Mouse (Mus musculus): Measurements from ENCODE around the gene Nit1.
"Not testable (repeated sequence)": the region's sequence is repeated elsewhere in the genome, so short reads cannot be mapped to it uniquely, and the experiment has no call there.

Gene Nit1

DNA sequence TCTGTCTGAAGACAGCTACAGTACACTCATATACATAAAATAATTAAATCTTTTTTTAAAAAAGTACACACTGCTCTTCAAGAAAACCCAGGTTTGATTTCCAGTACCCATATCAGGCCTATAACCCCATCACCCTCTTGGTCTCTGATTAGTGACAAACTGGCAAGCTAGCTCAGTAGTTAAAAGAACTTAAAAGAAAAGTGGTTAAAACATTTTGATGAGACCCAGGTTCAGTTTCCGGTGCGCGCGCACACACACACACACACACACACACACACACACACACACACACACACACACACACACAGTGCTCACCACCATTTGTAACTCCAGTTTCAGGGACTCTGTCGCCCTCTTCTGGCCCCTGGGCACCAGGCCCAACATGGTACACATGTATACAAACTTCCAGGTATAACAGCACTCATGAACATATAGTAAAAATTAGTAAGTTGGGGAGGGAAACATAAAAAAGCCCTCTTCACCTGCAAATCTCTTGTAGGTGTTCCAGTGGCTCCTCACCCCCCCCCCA lies 10.4 kb upstream of the Nit1 start:
- in situ Hi-C loops (cut with MseI, MboI), result no loop called here

DNA sequence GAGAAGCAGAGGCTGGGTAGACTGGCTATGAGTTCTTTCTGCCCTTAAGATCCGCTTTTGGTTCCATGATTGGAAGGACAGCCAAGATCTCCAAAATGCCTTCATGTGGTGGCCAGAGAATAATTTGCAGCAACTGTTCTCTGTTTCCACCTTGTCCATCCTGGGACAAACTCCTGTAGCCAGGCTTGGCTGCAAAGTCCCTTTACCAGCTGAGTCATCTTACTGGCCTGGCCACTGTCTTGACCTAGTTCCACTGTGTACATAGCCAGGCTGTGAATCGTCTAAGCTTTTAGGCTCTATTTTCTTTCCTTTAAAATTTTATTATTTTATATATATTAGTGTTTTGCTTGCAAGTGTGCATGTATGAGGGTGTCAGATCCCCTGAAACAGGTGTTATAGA lies 3.8 kb upstream of the Nit1 start:
- in situ Hi-C loops (cut with MseI, MboI), result no loop called here

DNA sequence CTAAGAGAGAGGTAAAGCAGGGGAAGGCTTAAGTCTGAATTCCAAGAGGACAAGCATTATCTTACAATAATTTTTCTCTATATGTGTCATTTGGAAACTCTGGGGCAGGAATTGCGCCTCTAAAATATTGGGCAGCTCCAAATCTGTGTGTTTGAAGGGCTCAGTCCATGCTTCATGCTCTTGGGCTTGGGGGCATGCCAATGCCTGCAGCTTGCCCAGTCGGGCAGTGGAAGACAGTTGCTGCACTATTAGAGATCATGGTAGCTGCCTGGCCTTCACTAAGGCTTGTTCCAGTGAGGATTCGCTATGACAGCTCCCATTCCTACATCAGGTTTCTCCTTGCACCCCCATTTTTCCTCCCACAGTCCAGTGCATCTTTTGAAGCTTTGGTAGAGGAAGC lies 3.2 kb upstream of the Nit1 start:
- in situ Hi-C loops (cut with MseI, MboI), result no loop called here

DNA sequence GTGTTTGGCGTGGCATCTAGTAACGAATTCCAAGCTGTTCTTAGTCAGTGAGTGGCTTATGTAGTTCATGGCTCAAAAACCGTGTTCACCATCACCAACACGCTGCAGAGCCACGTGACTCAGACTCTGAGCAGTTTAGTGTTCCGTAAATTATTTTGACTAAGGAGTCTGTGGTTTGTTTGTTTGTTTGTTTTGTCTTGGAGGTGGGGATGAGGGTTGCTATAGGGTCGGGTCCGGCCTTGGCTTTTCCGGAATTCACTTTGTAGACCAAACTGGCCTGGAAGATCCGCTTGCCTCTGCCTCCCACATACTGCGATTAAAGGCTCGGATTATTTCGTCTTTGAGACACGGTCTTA lies 627 bp upstream of the Nit1 start:
- in situ Hi-C loops (cut with MseI, MboI), result no loop called here

DNA sequence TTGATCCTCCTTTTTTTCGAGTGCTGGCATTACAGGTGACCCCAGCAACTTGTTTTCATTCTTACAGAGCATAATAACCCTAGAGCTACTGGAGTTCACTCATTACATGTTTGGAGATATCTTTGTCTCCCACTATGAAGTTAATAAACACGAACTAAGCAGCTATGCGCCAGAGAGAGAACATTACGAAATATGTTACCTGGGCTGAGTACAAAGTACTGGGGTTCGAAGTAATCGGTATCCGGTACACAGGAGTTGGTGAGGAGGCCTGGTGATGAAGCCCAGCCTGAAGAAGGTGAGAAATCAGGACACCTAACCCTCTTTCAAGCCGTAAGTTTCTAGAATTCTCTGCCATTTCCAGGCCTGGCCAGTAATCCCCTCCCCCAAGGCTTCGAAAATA lies 731 bp downstream of the Nit1 start:
- in situ Hi-C loops (cut with MseI, MboI), result no loop called here

DNA sequence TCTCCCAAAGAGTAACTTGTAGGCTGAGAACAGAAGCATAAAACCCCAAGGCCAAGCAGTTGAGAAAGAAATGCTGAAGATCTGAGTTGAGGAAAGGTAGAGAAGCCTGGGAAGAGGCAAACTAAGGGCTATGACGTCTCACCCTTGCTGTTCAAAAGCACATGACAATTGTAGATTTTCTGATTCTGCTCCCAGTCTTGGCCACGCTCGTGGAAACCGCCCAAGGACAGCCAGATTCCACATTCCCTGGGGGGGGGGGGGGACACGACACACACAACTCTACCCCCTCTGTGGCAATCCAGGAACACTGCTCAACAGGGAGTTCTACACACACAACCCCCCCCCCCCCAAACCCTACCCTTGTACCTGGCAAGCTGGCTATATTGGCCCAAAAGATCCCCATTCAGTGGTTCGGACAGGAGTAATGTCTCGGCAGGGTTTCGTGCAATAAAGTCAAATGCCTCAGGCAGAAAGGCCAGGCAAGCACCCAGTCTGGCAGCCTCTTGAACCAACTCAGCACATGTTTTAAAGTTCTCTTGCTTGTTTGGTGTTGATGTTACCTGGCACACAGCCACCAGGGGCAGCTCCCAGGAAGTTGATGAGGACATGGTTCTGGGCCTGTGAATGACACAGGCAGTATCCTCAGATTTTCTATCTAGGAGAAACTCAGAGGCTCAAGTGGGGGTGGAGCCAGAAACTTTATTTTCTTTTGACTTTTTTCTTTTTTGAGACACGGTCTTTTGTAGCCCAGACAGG lies 1.3 kb downstream of the Nit1 start:
- in situ Hi-C loops (cut with MseI, MboI), result no loop called here

DNA sequence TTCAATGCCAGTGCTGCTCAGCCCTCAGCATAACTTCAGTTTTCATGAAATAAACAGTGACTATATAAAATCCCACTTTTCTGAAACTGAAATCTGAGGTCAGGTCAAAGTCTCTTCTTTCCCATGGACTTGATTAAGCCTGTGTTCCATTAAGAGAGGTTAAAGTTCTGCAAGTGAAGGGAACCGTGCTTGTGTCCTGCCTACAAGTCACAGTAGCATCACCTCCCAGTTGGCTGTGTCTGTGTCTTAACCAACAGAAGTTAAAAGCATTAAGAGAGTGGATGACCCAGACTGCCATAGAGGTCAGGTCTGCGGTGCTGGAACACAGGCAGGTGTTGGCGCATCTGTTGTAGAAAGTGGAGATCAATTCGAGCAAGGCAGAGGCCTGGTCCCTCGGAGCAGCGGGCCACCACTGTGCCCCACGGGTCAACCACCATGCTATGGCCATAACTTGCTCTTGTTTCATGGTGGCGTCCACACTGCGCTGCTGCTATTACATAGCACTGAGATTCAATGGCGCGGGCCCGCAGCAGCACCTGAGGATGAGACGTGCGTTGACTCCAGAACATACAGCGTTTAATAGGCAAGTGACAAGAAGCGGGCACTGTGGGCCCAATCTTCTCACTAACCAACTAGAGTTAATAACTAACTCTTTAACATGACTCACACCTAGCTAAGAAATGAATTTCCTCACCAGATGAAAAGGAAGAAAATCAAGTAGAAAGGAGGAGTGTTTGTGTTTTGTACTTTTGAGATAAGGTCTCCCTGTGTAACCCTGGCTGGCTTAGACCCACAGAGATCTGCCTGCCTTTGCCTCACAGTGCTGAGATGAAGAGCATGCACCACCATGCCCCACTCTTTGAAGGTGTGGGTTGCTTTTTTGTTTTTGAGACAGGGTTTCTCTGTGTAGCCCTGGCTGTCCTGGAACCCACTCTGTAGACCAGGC lies 2.9 kb downstream of the Nit1 start:
- in situ Hi-C loops (cut with MseI, MboI), result no loop called here

DNA sequence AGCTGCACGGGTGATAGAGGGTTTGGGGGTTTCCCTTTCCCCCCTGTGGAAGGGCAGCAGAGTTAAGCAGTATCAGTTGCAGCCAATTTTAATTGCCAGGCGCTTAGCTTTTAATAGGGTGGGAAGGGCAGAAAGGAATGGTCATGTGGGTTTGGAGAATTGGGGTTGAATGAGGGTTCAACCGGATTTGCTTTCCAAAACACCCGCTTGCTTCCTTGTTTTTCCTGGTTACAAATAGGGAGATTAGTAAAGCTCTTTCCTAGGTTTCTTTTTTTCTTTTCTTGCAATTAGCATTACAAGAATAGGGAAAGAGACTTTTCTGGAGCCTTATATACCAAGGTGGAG lies 15.3 kb downstream of the Nit1 start:
- in situ Hi-C loops (cut with MseI, MboI), result no loop called here

DNA sequence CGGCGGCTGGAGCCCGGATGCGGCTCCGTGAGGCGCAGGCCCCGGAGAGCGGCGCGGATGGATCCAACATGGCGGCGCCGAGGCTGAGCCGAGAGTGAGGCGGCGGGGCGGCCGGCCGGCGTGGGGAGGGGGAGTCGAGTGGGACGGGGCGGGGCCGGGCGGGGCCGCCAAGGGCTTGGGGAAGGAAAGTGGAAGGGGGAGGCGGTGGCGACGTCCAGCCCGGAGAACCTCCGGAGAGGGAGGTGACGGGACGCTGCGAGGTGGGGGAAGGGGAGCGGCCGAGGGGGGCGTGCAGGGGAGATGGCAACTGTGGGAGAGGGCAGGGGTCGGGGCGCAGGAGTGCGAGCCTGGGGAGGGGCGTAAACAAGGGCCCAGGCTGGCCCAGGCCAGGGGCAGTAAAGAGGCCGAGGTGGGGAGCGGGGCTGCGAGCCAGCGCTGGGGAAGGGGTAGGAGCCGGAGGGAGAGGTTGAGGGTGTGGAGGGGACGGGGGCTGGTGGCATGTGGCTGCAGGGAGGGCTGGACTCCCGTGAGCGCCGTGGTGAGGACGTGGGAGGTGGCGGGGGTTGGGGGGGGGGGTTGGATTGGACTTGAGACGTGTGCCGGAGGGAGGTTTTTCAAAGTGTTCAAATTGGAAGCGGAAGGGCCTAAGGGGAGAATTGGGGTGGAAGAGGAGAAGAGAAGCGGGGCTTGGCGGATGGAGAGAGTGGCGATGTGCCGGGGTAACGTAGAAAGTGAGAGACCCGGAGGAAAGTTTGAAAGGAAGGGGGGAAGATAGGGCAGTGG lies 15.8 kb downstream of the Nit1 start:
- in situ Hi-C loops (cut with MseI, MboI), result no loop called here

DNA sequence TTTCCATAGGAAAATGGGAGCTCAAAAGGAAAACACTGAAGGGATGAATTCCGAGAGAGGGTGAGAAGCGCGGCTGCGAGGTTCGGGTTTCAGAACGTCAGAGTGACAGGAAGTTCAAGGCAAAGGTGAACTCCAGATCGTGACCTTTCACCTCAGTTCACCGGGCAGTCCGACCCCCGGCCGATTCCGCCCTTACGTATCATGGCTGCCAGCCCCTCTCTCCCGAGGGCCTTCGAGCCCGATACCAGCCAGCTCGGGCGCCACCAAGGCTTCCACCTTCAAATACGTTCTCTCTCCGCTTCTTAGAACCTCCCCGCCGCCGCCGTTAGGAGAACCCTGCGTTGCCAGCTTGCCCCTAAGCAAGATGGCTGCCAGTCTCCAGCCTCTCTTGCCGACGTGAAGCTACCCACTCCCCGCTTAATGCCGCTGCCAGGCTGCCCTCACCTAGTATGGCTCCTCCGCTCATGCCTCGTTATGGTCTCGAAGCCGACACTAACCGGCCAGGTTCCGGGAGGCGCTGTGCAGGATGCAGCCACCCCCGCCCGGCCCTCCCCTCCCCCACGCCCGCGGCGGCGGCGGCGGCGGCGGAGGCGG lies 16.5 kb downstream of the Nit1 start, which contains the start of gene Dedd:
TSS of gene Dedd (plus strand) at position 307 of the 594 bp plus-strand sequence.
- in situ Hi-C loops (cut with MseI, MboI), result no loop called here

DNA sequence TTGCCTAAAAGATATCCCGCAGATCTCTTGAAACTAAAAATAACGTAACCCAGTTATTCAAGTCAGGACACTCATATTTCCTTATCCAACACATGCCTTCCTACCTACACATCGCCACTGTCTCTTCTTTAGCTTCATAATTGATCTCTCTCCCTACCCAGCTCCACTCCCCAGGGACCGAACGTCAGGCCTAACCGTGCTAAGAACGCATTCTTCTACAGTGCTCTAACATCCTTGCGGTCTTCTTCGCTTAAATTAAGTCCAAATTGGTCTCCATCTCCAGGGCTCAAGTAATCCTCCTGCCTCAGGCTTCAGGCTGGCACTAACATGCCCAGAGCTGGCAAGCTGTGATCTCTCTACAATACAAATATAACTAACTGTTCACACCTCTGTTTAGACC lies 17.2 kb downstream of the Nit1 start:
- in situ Hi-C loops (cut with MseI, MboI), result no loop called here

DNA sequence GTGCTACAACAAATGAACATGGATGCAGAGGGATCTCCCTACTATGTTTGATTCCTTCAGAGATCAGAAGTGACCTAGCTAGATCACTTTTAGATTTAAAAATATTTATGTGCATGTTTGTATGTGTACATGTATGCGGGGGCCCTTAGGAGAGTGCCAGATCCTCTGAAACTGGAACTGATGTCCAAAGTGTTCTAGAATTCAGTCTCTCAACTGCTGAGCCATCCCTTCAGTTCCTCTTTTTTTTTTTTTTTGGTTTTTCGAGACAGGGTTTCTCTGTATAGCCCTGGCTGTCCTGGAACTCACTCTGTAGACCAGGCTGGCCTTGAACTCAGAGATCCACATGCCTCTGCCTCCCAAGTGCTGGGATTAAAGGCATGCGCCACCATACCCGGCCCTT lies 18.9 kb downstream of the Nit1 start:
- in situ Hi-C loops (cut with MseI, MboI), result not testable (repeated sequence)

DNA sequence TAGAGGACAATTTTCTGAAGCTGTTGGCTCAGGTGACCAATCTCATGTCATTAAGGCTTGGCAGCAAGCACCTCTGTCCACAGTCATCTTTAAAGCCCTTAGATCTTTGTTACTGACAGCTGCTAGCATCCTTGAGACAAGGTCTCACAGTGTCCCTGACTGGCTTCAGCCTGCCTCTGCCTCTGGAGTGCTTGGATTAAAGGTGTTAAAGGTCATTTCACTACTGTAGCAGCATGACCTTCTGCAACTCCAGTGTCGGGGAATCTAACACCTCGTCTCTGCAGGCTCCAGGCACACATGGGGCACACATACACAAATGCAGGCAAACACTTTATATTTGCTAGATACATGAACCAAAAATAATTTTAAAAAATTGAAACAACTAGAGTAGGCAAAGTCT lies 19.9 kb downstream of the Nit1 start:
- in situ Hi-C loops (cut with MseI, MboI), result no loop called here

DNA sequence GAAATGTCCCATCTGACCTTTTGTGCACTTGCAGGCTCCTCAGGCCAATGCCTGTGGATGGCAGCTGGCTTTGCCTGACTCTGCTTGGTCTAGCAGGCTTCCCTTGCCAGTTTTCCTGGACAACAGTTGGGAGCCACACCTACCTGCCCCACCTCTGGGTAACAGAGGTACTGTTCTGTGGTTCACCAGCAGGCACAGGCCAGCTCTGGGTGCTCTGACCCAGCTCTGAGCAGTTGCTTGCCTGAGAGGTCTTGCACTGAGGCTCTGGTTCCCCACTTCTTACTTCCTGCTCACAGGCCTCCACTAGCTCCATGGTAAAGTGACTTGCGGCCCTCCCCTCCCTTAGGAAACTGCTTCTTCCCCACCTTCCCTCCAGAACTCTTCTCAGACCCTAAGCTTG lies 23.4 kb downstream of the Nit1 start:
- in situ Hi-C loops (cut with MseI, MboI), result no loop called here

DNA sequence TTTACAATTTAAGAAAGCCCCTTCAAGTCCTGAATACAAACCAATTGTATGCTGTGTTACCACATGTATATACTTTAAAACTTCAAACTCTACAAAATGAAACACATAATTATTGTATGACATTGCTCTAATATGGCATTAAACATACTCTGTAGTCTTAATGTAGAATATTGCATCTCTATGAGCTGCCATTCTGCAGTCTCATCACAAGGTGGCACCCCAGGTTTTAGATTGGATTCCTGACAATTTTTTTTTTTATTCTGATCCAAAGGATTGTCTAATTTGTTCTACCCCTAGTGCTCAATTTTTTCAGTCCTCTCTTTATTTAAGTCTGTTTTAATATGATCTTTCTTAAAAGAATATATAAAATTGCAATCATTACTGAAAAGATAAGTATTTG lies 24.0 kb downstream of the Nit1 start:
- in situ Hi-C loops (cut with MseI, MboI), result no loop called here

DNA sequence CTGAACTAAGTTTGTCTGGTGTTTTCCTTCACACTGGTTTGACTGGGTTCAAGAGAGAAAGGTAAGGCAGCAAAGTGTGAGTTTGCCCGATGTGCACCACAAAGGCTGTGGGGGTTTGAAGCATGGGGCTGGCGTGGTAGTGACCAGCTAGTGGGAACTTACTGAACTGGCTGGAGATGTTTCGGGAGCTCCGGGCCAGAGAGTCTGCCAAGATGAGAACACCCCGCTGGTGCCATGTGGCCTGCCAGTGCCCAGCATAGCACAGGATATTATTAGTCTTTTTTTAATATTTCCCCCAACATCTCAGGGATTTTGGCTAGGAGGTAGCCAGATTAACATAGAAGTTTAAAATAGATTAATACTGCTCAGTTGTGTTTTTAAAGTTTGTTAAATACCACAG lies 25.3 kb downstream of the Nit1 start:
- in situ Hi-C loops (cut with MseI, MboI), result no loop called here

DNA sequence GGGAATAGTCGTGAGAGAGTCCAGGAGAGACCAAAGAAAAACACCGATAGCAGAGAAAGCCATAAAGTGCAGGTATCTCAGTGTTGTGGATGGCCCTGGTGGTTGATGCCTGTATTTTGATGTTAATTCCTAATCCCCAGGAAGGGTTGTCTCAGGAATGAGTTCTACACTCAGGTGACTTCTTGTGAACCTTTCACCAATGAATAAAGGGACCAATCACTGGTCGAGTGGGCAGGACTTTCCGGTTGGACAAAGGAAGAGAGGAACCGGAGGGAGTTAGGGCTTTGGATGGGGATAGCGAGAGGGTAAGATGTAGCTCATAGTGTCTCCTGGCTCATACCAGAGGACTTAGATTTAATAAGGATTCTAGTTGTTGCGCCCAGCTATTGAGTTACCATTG lies 25.7 kb downstream of the Nit1 start:
- in situ Hi-C loops (cut with MseI, MboI), result no loop called here

DNA sequence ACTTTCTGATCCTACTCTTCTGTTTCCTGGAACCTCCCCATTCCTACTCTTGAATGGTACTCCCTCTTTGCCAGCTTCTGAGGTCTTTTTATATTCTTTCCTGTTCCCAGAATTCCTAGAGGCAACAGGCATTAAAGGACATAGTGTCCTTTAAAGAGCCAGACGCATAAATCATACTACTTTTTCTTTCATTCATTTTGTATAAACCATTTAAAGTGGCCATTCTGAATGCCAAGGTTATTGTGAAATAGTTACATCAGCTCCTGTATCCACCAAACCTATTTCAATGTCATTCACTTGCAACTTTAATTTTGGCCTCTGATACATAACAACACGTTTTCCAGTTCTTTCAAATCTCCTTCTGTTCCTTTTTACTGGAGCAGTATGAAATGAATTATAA lies 36.1 kb downstream of the Nit1 start:
- in situ Hi-C loops (cut with MseI, MboI), result no loop called here

DNA sequence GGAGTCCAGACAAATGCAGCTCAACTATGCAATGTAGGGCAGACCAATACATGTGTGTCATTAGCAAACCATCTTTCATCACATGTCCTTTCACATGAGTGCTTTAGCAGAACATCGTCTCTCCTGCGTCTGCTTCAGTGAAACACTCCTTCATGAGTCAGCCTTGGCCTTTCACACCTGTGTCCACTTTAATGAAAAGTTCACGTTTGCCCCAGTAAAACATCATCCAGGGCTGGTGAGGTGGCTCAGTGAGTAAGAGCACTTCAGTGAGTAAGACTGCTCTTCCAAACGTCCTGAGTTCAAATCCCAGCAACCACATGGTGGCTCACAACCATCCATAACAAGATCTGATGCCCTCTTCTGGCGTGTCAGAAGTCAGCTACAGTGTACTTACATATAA lies 39.3 kb downstream of the Nit1 start:
- in situ Hi-C loops (cut with MseI, MboI), result not testable (repeated sequence)

DNA sequence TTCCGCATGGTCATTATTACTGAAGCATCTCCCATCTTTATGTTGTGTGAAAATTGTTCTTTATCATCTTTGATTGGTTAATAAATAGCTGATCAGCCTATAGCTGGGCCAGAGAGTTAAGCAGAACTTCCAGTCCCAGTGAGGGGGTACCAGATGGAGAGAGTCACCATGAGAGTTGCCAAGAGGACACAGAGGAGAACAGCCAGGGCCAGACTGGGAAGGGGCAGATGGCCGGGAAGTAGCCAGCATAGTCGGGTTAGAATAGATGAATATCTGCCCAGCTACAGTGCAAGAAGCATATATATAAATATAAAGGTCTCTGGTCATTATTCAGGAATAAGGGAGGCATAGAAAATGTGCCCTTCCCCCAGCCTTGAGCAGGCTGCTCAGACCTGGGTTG lies 47.2 kb downstream of the Nit1 start:
- in situ Hi-C loops (cut with MseI, MboI), result no loop called here

DNA sequence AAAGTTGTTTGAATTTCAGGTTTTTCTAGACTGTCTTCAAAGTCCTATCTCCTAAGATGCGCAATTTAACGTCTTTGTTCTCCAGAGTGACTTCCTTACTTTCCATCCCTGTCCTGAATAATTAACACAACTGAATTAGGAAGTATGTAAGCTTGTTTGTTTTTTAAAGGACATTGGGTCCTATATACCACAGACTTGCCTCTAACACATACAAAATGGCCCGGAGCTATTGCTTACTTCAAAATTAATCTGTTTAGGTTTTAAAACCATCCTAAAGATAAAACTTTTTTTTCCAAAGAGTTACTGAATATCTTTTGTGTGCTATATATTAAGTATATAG lies 50.4 kb downstream of the Nit1 start:
- in situ Hi-C loops (cut with MseI, MboI), result no loop called here
